Mouse (Mus musculus) neural tube, embryonic 14.5 days (tissue): ENCODE measurements around the gene Bub3. TPM values are rescaled to one million over a fixed set of nuclear protein-coding genes. Genes with fewer than 3 reads are reported as not detected.
A peak's percentile ranks its signal among the peaks of the same experiment; 100 is the strongest.

Experiments used
- ATAC-seq: fragments of 200-750 bp; cut with Nextera tagmentation; 2 replicates; pipeline ENCODE4 v1.8.0; 2017; ENCODE audit warnings: low read depth, mild to moderate bottlenecking, moderate TSS enrichment, moderate library complexity
- H3K27ac ChIP-seq: fragments of 300-500 bp; sonication (generic); 2 replicates; pipeline ENCODE4 v1.5.1; 2014; ENCODE audit warnings: low read depth, mild to moderate bottlenecking, control low read depth, low read length, moderate library complexity, mixed read lengths
- H3K27me3 ChIP-seq: fragments of 300-500 bp; sonication (generic); 2 replicates; pipeline ENCODE4 v1.6.1; 2014; ENCODE audit warnings: low read length; ENCODE audit not compliant: control insufficient read depth, insufficient read depth
- H3K36me3 ChIP-seq: fragments of 300-500 bp; sonication (generic); 2 replicates; pipeline ENCODE4 v1.6.1; 2014; ENCODE audit warnings: low read length, mixed read lengths; ENCODE audit not compliant: control insufficient read depth, insufficient read depth
- H3K4me1 ChIP-seq: fragments of 300-500 bp; sonication (generic); 2 replicates; pipeline ENCODE4 v1.6.1; 2014; ENCODE audit warnings: low read length; ENCODE audit not compliant: control insufficient read depth, insufficient read depth
- H3K4me2 ChIP-seq: fragments of 300-500 bp; sonication (generic); 2 replicates; pipeline ENCODE4 v1.6.1; 2014; ENCODE audit warnings: mild to moderate bottlenecking, low read depth, low read length, control low read depth
- H3K4me3 ChIP-seq: fragments of 300-500 bp; sonication (generic); 2 replicates; pipeline ENCODE4 v1.5.1; 2014; ENCODE audit warnings: low read depth, low read length, control low read depth, mixed read lengths
- H3K9ac ChIP-seq: fragments of 300-500 bp; sonication (generic); replicated peaks from 2 replicates; pipeline ENCODE4 v1.6.1; 2014; ENCODE audit warnings: low read depth, mild to moderate bottlenecking, control low read depth, low read length, mixed read lengths
- H3K9me3 ChIP-seq: fragments of 300-500 bp; sonication (generic); 2 replicates; pipeline ENCODE4 v1.6.1; 2016; ENCODE audit warnings: low read length; ENCODE audit not compliant: control insufficient read depth
- WGBS: fragments of 180-500 bp; shearing (Covaris S2); extraction: QIAGEN DNeasy Blood & Tissue Kit; methylation state at CpG from one replicate; pipeline ENCODE4 v1.1.7; 2014; 5-methylcytosine and 5-hydroxymethylcytosine counted together
- polyA plus RNA-seq: library from polyadenylated mRNA; unstranded; fragments of >200 nt; fragmentation: Nextera tagmentation; extraction: Ambion mirVana; gene quantifications from 2 replicates; pipeline ENCODE4 v1.2.1, GENCODE M21; 2014

Gene Bub3
- 139 and 143 TPM in 2 replicates for polyA plus RNA-seq

GRCm38 (mm10) chr7:131559986-131560696 is at the start of gene Bub3:
Bub3 (plus strand) TSS chr7:131560222.
- peak within 1 kb of the TSS; percentile 79 for H3K9ac ChIP-seq

GRCm38 (mm10) chr7:131539979-131540378 is 20.0 kb upstream of the Bub3 start:
- Histone ChIP-seq H3K9ac (no peak overlapping the region), H3K4me2 (no peak overlapping the region), H3K4me3 (no peak overlapping the region), H3K4me1 (peaks cover 16% of the 10 kb centered on the region), H3K27ac (no peak overlapping the region), H3K27me3 (peaks cover 51% of the 10 kb centered on the region), H3K36me3 (no peaks in the 10 kb centered on the region), H3K9me3 (no peaks in the 10 kb centered on the region)
- peak; percentile 54; the same call in 1 of the 2 replicates for ATAC-seq
- 0% methylated on average over 7 of the region's 7 CpGs for WGBS

More at GRCm38 (mm10) chr7:131559986-131560696, at the start of gene Bub3:
- WGBS = under 1% methylated on average over 46 of the region's 51 CpGs
- ATAC-seq = peak; percentile 94
- Histone ChIP-seq H3K9me3 (no peaks in the 10 kb centered on the region), H3K36me3 (peaks cover 7% of the 10 kb centered on the region; the same call in 1 of the 2 replicates), H3K4me2 (peak within 1 kb of the TSS; percentile 87), H3K27ac (peak within 1 kb of the TSS; percentile 88), H3K27me3 (peaks cover 27% of the 10 kb centered on the region), H3K4me1 (peaks cover 8% of the 10 kb centered on the region; the same call in 1 of the 2 replicates), H3K4me3 (peak within 1 kb of the TSS; percentile 70)

- peaks cover 56% of the 10 kb centered on the region for H3K27me3 ChIP-seq
- WGBS = under 1% methylated on average over 41 of the region's 41 CpGs
- no peak for ATAC-seq
- H3K9me3 ChIP-seq = no peaks in the 10 kb centered on the region
- H3K4me1 ChIP-seq = peaks cover 16% of the 10 kb centered on the region
- H3K36me3 ChIP-seq = no peaks in the 10 kb centered on the region
- no peak overlapping the region for H3K9ac ChIP-seq
- no peak overlapping the region for H3K27ac ChIP-seq
- peak overlapping the region; percentile 20; the same call in 1 of the 2 replicates for H3K4me3 ChIP-seq
- peak overlapping the region; percentile 34; the same call in 1 of the 2 replicates for H3K4me2 ChIP-seq
These were observed 18.6 kb upstream of the Bub3 start for GRCm38 (mm10) chr7:131541184-131542114.

- Histone ChIP-seq H3K27ac (peak within 1 kb of the TSS; percentile 16; the same call in 1 of the 2 replicates), H3K36me3 (no peaks in the 10 kb centered on the region), H3K4me2 (peak within 1 kb of the TSS; percentile 34), H3K9ac (0 out of 2 replicates have a peak within 1 kb of the TSS, but pooled peaks have one; percentile 16), H3K27me3 (peaks cover 58% of the 10 kb centered on the region), H3K4me1 (peaks cover 16% of the 10 kb centered on the region), H3K9me3 (no peaks in the 10 kb centered on the region), H3K4me3 (peak within 1 kb of the TSS; percentile 20)
- peak; percentile 41; the same call in 1 of the 2 replicates for ATAC-seq
- WGBS = under 1% methylated on average over 59 of the region's 65 CpGs
These were observed 17.7 kb upstream of the Bub3 start, which contains the start of gene Hmx3 for GRCm38 (mm10) chr7:131542115-131542871. Hmx3 (plus strand) TSS chr7:131542867.

GRCm38 (mm10) chr7:131542872-131543622 is 17.0 kb upstream of the Bub3 start:
- WGBS = under 1% methylated on average over 60 of the region's 71 CpGs

GRCm38 (mm10) chr7:131543623-131544481 is 16.2 kb upstream of the Bub3 start:
- H3K36me3 ChIP-seq = no peaks in the 10 kb centered on the region
- peak overlapping the region; percentile 16; the same call in 1 of the 2 replicates for H3K27ac ChIP-seq
- peaks cover 16% of the 10 kb centered on the region for H3K4me1 ChIP-seq
- H3K4me3 ChIP-seq = peak overlapping the region; percentile 20
- H3K9ac ChIP-seq = no peak overlapping the region
- H3K9me3 ChIP-seq = no peaks in the 10 kb centered on the region
- no peak for ATAC-seq
- peaks cover 63% of the 10 kb centered on the region for H3K27me3 ChIP-seq
- H3K4me2 ChIP-seq = peak overlapping the region; percentile 1; the same call in 1 of the 2 replicates
- WGBS = under 1% methylated on average over 72 of the region's 75 CpGs

More at GRCm38 (mm10) chr7:131542872-131543622, 17.0 kb upstream of the Bub3 start:
- H3K9me3 ChIP-seq = no peaks in the 10 kb centered on the region
- peak overlapping the region; percentile 20 for H3K4me3 ChIP-seq
- H3K27ac ChIP-seq = peak overlapping the region; percentile 16; the same call in 1 of the 2 replicates
- ATAC-seq = no peak
- no peaks in the 10 kb centered on the region for H3K36me3 ChIP-seq
- peak overlapping the region; percentile 34 for H3K4me2 ChIP-seq
- 0 out of 2 replicates have a peak overlapping the region, but pooled peaks have one; percentile 16 for H3K9ac ChIP-seq
- H3K27me3 ChIP-seq = peaks cover 62% of the 10 kb centered on the region
- H3K4me1 ChIP-seq = peaks cover 16% of the 10 kb centered on the region

- WGBS = under 1% methylated on average over 5 of the region's 5 CpGs
- no peaks in the 10 kb centered on the region for H3K36me3 ChIP-seq
- no peak overlapping the region for H3K9ac ChIP-seq
- H3K9me3 ChIP-seq = no peaks in the 10 kb centered on the region
- ATAC-seq = no peak
- H3K4me1 ChIP-seq = peaks cover 16% of the 10 kb centered on the region
- no peak overlapping the region for H3K4me2 ChIP-seq
- no peak overlapping the region for H3K27ac ChIP-seq
- H3K27me3 ChIP-seq = peaks cover 71% of the 10 kb centered on the region
- no peak overlapping the region; the same call in 1 of the 2 replicates for H3K4me3 ChIP-seq
These were observed 15.2 kb upstream of the Bub3 start for GRCm38 (mm10) chr7:131544871-131545270.
